In the genomic region with DNA sequence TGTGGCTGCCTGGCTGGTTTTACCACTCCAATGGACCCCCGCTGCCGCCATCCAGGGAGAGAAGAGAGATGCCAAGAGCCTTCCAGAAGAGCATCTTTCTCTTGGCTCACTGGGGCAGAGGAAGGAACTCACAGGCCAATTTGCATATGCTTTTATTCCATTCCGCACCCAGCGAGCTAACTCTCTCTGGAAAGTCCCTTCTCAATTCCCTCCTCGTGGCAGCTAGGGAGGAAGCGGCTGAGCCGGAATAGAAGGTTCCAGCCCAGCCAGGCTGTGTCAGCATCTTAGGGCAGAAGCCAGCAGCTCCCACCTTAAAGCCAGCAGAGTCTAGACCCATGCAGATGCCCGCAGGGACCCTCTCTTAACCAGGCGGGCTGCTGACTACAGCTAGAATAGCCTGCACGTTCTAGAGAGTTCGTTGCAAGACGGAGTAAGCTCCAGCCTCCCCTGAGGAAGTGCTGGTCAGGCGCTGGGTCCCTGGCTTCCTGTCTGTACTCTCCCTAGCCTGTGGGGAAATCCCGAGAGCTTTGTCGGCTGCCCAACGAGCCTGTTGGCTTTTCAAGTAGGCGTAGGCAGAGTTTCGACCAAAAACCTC, we compare ENCODE assay signal across 8 mouse cellular contexts. TPM values are rescaled to one million over a fixed set of nuclear protein-coding genes. Genes with fewer than 3 reads are reported as not detected.
A peak's percentile ranks its signal among the peaks of the same experiment; 100 is the strongest.
DNase-seq lines count a peak whose midpoint lies in the region; ATAC-seq and TF ChIP-seq lines count a peak whose summit lies in the region.

No protein-coding gene starts in this region.

- intact Hi-C loops in heart, postnatal 25 days (cut with DNase I) = no loop called here

- no peaks in the 10 kb centered on the region for H3K36me3 ChIP-seq in forebrain, embryonic 16.5 days (ENCODE audit: control insufficient read depth, insufficient read depth)
- no peaks in the 10 kb centered on the region for H3K36me3 ChIP-seq in liver, postnatal 0 days (replicated peaks; ENCODE audit: insufficient read depth, low read length)
- H3K36me3 ChIP-seq in neural tube, embryonic 11.5 days (ENCODE audit: control insufficient read depth, insufficient read depth, low read length) = no peaks in the 10 kb centered on the region
- H3K36me3 ChIP-seq in stomach, postnatal 0 days (ENCODE audit: control insufficient read depth, insufficient read depth, low read length) = no peaks in the 10 kb centered on the region

- no peaks in the 10 kb centered on the region for H3K27me3 ChIP-seq in forebrain, embryonic 16.5 days (replicated peaks; ENCODE audit: control insufficient read depth, insufficient read depth, low read length)
- no peaks in the 10 kb centered on the region for H3K27me3 ChIP-seq in liver, postnatal 0 days (ENCODE audit: insufficient read depth, low read length)
- no peaks in the 10 kb centered on the region for H3K27me3 ChIP-seq in neural tube, embryonic 11.5 days (ENCODE audit: control insufficient read depth, insufficient read depth, low read length)
- H3K27me3 ChIP-seq in stomach, postnatal 0 days (ENCODE audit: control insufficient read depth, insufficient read depth, low read length) = no peaks in the 10 kb centered on the region

- peak overlapping the region; percentile 70 for H3K4me2 ChIP-seq in forebrain, embryonic 16.5 days (ENCODE audit: low read length)
- peak overlapping the region; percentile 71 for H3K4me2 ChIP-seq in liver, postnatal 0 days (ENCODE audit: low read depth, low read length)
- peak overlapping the region; percentile 61 for H3K4me2 ChIP-seq in neural tube, embryonic 11.5 days (ENCODE audit: low read depth)
- H3K4me2 ChIP-seq in stomach, postnatal 0 days (replicated peaks; ENCODE audit: low read depth) = peak overlapping the region; percentile 54

- H3K9me3 ChIP-seq in forebrain, embryonic 16.5 days (ENCODE audit: control insufficient read depth, low read length) = no peaks in the 10 kb centered on the region
- no peaks in the 10 kb centered on the region for H3K9me3 ChIP-seq in liver, postnatal 0 days (ENCODE audit: low read length)
- H3K9me3 ChIP-seq in neural tube, embryonic 11.5 days (ENCODE audit: control insufficient read depth, low read length) = no peaks in the 10 kb centered on the region
- H3K9me3 ChIP-seq in stomach, postnatal 0 days (ENCODE audit: control insufficient read depth, low read length) = no peaks in the 10 kb centered on the region

- H3K27ac ChIP-seq in forebrain, embryonic 16.5 days (ENCODE audit: low read length) = no peak overlapping the region
- H3K27ac ChIP-seq in liver, postnatal 0 days (ENCODE audit: low read depth) = peak overlapping the region; percentile 82
- H3K27ac ChIP-seq in neural tube, embryonic 11.5 days (ENCODE audit: low read depth, low read length) = no peak overlapping the region
- H3K27ac ChIP-seq in stomach, postnatal 0 days (replicated peaks) = peak overlapping the region; percentile 25

- TF ChIP-seq CTCF in liver, postnatal 0 days (IDR thresholded peaks at IDR 0.05; ENCODE audit: low read depth) = no peak
- no peak for TF ChIP-seq CTCF in stomach, postnatal 0 days (IDR thresholded peaks at IDR 0.05; ENCODE audit: low read depth)

- DNase-seq in CD8-positive naive resting alpha-beta T cell, adult 2 months (ENCODE audit: low read depth in 2 of 2, low spot score in 2 of 2) = peak; percentile 25 to 54
- DNase-seq in c-Kit-positive CD71-negative TER-119-negative erythroid progenitor cells, embryonic 14.5 days (ENCODE audit: low read depth) = peak; percentile 40
- DNase-seq in heart, postnatal 25 days (ENCODE audit: low spot score) = peak; percentile 31
- DNase-seq in kidney, postnatal 4 days = peak; percentile 69 to 80
- peak; percentile 52 for DNase-seq in liver, postnatal 0 days
- DNase-seq in neural tube, embryonic 11.5 days (ENCODE audit: low spot score) = peak; percentile 64
- DNase-seq in stomach, postnatal 0 days (ENCODE audit: low spot score) = peak; percentile 37

- peak overlapping the region; percentile 61 for H3K9ac ChIP-seq in forebrain, embryonic 16.5 days (replicated peaks; ENCODE audit: low read depth, low read length)
- H3K9ac ChIP-seq in liver, postnatal 0 days (replicated peaks) = peak overlapping the region; percentile 51
- peak overlapping the region; percentile 57; the same call in 1 of the 2 replicates for H3K9ac ChIP-seq in neural tube, embryonic 11.5 days (ENCODE audit: low read length)
- H3K9ac ChIP-seq in stomach, postnatal 0 days (ENCODE audit: low read length) = peak overlapping the region; percentile 8; the same call in 1 of the 2 replicates

- no peak for TF ChIP-seq EP300 in liver, postnatal 0 days (IDR thresholded peaks at IDR 0.05; ENCODE audit: low read depth)
- no peak for TF ChIP-seq EP300 in stomach, postnatal 0 days (optimal IDR thresholded peaks at IDR 0.05)

- peaks cover 14% of the 10 kb centered on the region for H3K4me1 ChIP-seq in forebrain, embryonic 16.5 days (replicated peaks; ENCODE audit: control insufficient read depth, insufficient read depth, low read length)
- H3K4me1 ChIP-seq in liver, postnatal 0 days (ENCODE audit: insufficient read depth) = peaks cover 8% of the 10 kb centered on the region
- 0 out of 2 replicates have a peak, but pooled peaks cover 2% of the 10 kb centered on the region for H3K4me1 ChIP-seq in neural tube, embryonic 11.5 days (ENCODE audit: control insufficient read depth, insufficient read depth, low read length)
- no peaks in the 10 kb centered on the region for H3K4me1 ChIP-seq in stomach, postnatal 0 days (replicated peaks; ENCODE audit: control insufficient read depth, insufficient read depth)

- peak; percentile 85 for ATAC-seq in forebrain, embryonic 16.5 days
- peak; percentile 86 for ATAC-seq in liver, postnatal 0 days
- peak; percentile 81 for ATAC-seq in neural tube, embryonic 11.5 days (ENCODE audit: insufficient read depth, low FRiP score, low TSS enrichment)
- ATAC-seq in stomach, postnatal 0 days (ENCODE audit: low FRiP score, low TSS enrichment) = peak; percentile 79

- peak overlapping the region; percentile 39 for H3K4me3 ChIP-seq in forebrain, embryonic 16.5 days (replicated peaks; ENCODE audit: low read length)
- peak overlapping the region; percentile 44 for H3K4me3 ChIP-seq in liver, postnatal 0 days (ENCODE audit: low read depth, low read length)
- peak overlapping the region; percentile 24 for H3K4me3 ChIP-seq in neural tube, embryonic 11.5 days (ENCODE audit: low read depth, low read length)
- peak overlapping the region; percentile 26 for H3K4me3 ChIP-seq in stomach, postnatal 0 days (ENCODE audit: low read depth, low read length)

- under 1% methylated on average over 18 of the region's 18 CpGs for WGBS in forebrain, embryonic 16.5 days
- WGBS in liver, postnatal 0 days (ENCODE audit: insufficient replicate concordance) = under 1% methylated on average over 18 of the region's 18 CpGs
- 1% methylated on average over 18 of the region's 18 CpGs for WGBS in neural tube, embryonic 11.5 days
- WGBS in stomach, postnatal 0 days = 2% methylated on average over 18 of the region's 18 CpGs

RNA-seq across cellular contexts. Expression of gene Pttg1, which starts 40.9 kb away (rescaled TPM):
- polyA plus RNA-seq in forebrain, embryonic 16.5 days (2015; fragmentation: Nextera tagmentation; extraction: Ambion mirVana) = 27.0 and 32.7 TPM in 2 replicates
- total RNA-seq in heart, postnatal 25 days (2021) = 10 to 100 TPM; 64.3 to 73.1 TPM
- polyA plus RNA-seq in liver, postnatal 0 days (2015; fragmentation: Nextera tagmentation; extraction: Ambion mirVana) = 61.8 and 62.5 TPM in 2 replicates
- 62.8 and 71.2 TPM in 2 replicates for polyA plus RNA-seq in neural tube, embryonic 11.5 days (2014; fragmentation: Nextera tagmentation; extraction: Ambion mirVana)
- 66.8 and 66.9 TPM in 2 replicates for polyA plus RNA-seq in stomach, postnatal 0 days (2015; fragmentation: Nextera tagmentation; extraction: Ambion mirVana)

RNA-seq across cellular contexts. Expression of gene Slu7, which starts 48.4 kb away (rescaled TPM):
- 76.9 and 87.8 TPM in 2 replicates for polyA plus RNA-seq in forebrain, embryonic 16.5 days (2015; fragmentation: Nextera tagmentation; extraction: Ambion mirVana)
- total RNA-seq in heart, postnatal 25 days (2021) = 10 to 100 TPM; 26.2 to 27.0 TPM
- 19.7 and 20.3 TPM in 2 replicates for polyA plus RNA-seq in liver, postnatal 0 days (2015; fragmentation: Nextera tagmentation; extraction: Ambion mirVana)
- polyA plus RNA-seq in neural tube, embryonic 11.5 days (2014; fragmentation: Nextera tagmentation; extraction: Ambion mirVana) = 63.8 and 65.3 TPM in 2 replicates
- polyA plus RNA-seq in stomach, postnatal 0 days (2015; fragmentation: Nextera tagmentation; extraction: Ambion mirVana) = 38.1 and 39.3 TPM in 2 replicates

Comparison
In these comparisons a context has a peak if more than half of its experiments do, and no peak if none do; other contexts are left out.
1. H3K27ac ChIP-seq: peak in liver, postnatal 0 days (single experiment) and stomach, postnatal 0 days (single experiment); none in forebrain, embryonic 16.5 days (single experiment) and neural tube, embryonic 11.5 days (single experiment).
2. H3K9ac ChIP-seq: peak in every context shown above with its lines; median percentile 61 in forebrain, embryonic 16.5 days; 57 in neural tube, embryonic 11.5 days; 51 in liver, postnatal 0 days; 8 in stomach, postnatal 0 days.
3. Peak in every context shown above with its lines, with median percentiles within 50 percentile points of each other: DNase-seq, ATAC-seq, H3K4me2 ChIP-seq and H3K4me3 ChIP-seq.